Mouse (Mus musculus): ENCODE measurements around the gene Slc2a8.
A peak's percentile ranks its signal among the peaks of the same experiment; 100 is the strongest.

Gene Slc2a8

GRCm38 (mm10) chr2:32969326-32969725, 12.6 kb downstream of the Slc2a8 start:
- DNase-seq, result no peak

- DNase-seq, result no peak
Observed at GRCm38 (mm10) chr2:32968024-32968614, 13.8 kb downstream of the Slc2a8 start.

DNA sequence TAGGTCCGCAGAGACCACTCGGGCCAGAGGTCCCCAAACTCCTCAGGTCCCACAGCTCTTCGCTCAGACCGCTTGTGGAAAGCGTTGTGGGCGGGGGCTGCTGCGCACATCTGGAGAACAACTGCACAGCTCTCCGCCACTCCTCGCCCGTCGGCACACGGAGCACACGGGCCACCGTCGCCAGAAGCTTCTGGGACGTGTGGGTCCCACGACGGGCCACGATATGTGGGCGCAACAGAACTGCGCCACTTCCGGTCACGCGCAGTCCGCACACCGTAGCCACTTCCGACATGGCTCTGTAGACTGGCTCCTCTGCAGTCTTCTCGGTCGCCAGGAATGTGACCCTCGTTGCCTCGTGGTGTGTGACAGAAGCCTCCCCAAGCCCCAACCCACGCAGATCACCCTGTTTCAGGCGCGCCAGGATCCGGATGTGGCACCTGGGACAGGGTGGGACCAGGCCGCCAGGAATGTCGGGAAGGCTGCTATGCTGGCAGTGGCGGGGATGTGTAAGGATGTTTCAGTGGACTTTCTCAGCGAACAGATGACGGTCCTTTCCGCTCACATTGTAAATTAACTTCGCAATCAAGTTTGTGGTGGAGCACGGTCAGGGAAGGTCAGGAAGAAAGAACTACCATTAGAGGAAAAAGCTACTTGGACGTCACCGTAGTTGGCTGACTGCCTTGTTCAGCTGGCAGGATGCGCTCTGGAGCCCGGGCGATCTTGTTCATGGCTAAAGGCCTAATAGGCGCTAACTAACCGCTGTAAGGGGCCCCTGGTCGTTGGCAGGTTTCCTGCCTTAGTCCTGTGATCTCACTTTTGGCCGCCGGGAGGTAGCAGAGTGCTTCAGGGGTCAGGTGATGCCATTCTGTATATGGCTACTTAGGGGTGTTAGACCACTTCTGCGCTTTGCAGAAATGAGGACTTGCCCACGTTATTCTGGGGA, 14.9 kb downstream of the Slc2a8 start:
- peak; percentile 91 for DNase-seq

DNA sequence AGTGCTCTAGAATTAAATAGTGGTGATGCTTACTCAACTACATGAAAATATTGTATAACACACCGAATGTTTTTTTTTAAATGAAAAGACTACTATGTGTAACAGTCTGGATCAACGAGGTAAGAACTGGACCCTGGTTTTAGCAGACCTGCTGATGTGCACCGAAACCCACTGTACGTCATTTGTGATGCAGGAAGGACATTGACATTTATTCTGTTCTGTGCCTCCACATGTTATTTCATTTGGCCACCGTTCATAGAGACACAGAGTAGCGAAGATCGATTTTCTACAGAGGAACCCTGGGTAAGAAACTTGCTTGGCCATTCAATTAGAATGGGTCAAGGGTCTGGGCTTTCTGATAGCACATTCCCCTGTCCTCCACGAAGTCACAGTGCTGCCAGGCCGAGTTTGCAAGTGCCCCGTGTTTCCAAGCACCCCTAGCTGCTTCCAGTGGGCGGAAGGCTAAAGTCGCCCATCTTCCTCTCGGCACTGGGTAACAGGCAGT, 15.6 kb downstream of the Slc2a8 start:
- DNase-seq, result no peak

- DNase-seq, result no peak
Observed at GRCm38 (mm10) chr2:32965511-32966183, 16.2 kb downstream of the Slc2a8 start.

DNA sequence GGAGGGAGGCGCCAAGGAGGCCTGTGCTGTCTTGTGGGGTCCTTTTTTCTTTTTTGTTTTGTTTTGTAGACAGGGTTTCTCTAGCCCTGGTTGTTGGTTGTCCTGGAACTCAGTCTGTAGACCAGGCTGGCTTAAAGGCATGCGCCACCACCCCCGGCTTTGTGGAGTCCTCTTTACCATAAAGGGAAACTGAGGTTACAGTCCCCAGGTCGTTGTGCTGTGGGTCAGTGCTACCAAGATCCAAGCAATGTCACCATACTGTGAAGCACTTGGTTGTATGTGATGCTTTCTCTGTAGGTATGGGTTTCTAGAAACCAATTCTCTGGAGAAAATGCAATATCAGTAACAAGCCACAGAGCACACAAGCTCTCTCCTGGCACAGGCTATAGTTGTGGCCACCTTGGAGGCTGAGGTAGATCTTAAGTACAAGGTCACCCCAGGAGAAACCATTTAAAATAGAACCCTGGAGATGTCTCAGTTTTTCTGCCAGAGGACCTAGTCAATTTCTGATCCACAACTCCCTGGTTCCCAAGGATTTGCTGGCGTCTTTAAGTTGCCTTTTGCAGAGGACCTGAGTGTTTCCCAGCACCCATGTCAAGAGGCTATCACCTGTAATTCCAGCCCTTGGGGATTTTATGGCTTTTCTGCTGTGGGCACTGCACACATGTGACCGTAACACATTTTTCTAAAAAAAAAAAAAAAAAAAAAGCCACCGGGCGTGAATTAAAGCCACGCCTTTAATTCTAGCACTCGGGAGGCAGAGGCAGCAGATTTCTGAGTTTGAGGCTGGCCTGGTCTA, 17.0 kb downstream of the Slc2a8 start:
- DNase-seq, result no peak

- no peak for DNase-seq
Observed at GRCm38 (mm10) chr2:32963981-32964380, 17.9 kb downstream of the Slc2a8 start.

GRCm38 (mm10) chr2:32963544-32963943, 18.3 kb downstream of the Slc2a8 start:
- DNase-seq, result no peak

DNA sequence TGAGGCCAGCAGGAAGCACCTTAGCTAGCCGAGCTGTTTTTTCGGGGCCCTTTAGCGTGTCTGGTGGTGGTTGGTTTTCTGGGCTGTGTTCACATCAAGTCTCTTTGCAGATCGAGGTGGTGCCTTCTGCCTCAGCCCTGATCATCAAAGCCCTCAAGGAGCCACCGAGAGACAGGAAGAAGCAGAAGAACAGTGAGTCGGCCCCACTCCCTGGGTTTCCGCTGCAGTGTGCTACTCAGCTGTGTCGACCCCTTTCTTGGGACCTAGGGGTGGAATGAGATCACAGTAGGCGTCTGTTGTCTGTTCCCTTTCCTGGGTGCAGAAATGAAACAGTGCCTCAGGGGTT, 19.0 kb downstream of the Slc2a8 start:
- no peak for DNase-seq

- DNase-seq, result peak; percentile 35
Observed at GRCm38 (mm10) chr2:32962062-32962874, 19.6 kb downstream of the Slc2a8 start.

- peak; percentile 94 for DNase-seq
Observed at GRCm38 (mm10) chr2:32961192-32961995, 20.5 kb downstream of the Slc2a8 start, which contains the start of the genes Rpl12 and Lrsam1. Rpl12 (plus strand) TSS chr2:32961559. Lrsam1 (minus strand) TSS chr2:32961614.

GRCm38 (mm10) chr2:32960273-32960672, 21.6 kb downstream of the Slc2a8 start:
- no peak for DNase-seq

GRCm38 (mm10) chr2:32957344-32957743, 24.5 kb downstream of the Slc2a8 start:
- DNase-seq, result peak; percentile 37

GRCm38 (mm10) chr2:32954581-32954980, 27.3 kb downstream of the Slc2a8 start:
- DNase-seq, result no peak

- no peak for DNase-seq
Observed at GRCm38 (mm10) chr2:32947454-32947853, 34.4 kb downstream of the Slc2a8 start.

DNA sequence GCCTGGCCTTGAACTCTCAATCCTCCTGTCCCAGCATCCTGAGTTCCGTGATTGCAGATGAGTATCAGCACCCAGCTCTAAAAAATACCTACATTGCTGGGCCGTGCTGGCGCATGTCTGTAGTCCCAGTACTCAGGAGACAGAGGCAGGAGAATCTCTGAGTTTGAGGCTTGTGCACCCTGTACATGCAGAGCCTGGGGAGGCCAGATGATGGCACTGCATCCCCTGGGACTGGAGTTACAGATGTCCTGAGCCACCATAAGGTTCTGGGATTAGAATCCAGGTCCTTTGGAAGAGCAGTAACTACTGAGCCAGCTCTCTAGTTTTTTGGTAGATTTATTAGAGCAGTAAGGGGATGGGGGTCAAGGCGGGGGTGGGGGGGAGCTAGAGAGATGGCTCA, 41.4 kb downstream of the Slc2a8 start:
- no peak for DNase-seq

- peak; percentile 67 for DNase-seq
Observed at GRCm38 (mm10) chr2:32939418-32939817, 42.5 kb downstream of the Slc2a8 start.

DNA sequence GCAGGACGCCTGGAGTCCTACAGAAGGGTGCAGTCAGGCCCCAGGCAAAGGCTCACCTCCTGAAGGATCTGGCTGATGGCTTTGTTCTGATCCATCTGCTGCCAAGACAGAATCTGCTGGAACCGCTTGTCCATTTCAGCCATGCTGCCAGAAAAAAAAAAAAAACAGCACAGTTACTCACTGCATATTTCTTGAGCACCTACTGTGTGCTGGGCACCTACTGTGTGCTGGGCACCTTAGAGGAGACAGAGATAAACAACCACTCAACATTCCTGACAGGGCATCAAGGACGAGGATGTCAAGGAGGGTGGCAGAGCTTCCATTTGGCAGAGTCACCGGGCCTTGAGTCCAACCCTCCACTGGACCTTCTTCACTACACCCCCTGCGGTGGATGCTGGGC, 43.1 kb downstream of the Slc2a8 start:
- DNase-seq, result no peak

DNA sequence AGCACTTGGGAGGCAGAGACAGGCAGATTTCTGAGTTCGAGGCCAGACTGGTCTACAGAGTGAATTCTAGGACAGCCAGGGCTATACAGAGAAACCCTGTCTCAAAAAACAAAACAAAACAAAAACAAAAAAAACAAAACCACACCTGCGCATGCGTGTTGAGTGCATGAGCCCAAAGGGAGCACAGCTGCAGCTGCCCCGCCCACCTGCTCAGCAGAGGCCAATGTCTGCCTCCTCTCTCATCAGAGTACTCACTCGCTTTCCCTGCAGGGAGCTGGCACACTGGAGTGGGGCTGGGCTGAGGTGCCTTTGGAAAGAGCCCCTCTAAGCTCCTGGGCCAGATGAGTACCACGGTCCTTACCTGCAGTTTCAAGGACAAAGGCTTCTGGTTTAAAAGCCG, 50.2 kb downstream of the Slc2a8 start:
- DNase-seq, result no peak

DNA sequence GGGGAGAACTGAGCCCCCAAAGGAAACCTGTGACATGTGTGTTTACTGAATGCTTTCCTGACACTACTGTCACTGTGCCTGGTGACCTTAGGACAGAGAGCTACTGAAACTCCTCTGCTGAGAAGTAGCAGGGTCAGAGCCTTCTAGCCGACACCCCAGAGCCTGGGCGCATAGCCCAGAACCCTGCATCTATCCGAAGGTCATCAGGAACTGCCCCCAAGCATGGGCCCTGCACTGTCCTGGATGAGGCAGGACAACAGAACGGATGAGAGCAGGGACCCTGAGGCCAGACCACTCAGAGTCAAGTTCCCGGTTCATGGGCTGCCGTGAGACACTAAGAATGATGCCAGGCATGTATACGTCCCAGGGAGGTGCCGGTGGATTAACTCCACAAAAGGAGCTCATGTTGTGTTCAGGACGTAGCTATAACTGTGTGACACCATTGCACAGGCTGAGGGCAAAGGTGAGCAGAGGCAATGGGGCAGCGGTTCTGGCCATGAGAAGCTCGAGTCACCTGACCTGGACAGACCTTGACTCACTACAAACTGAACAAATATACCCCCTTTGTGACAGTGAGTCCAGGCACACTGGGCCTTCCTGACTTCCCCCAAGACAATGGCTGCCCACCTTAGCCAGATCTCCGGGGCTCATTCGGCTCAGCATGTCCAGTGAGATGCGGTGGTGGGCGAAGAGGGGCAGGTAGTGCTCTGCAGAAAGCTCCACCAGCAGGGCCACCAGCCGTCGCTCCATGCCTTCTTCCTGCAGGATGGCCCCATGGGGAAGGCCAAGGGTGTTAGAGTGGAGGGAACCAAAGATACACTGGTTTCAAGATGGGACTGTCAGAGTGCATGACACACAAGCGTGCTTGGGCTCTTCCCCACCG, 52.7 kb downstream of the Slc2a8 start:
- DNase-seq, result peak; percentile 50

Data from kidney, adult 9 months (tissue).